Mouse (Mus musculus): ENCODE results near the gene Gm4792.

GRCm38 (mm10) chr10:94265656-94266542, 32.6 kb downstream of the Gm4792 start:
- no peak for TF ChIP-seq POLR2A (IDR thresholded peaks at IDR 0.05; ENCODE audit: low read depth, low read length)
- TF ChIP-seq CTCF (IDR thresholded peaks at IDR 0.05; ENCODE audit: extremely low read depth, insufficient read depth, insufficient read length, insufficient replicate concordance): no peak
